Mouse (Mus musculus) olfactory bulb, adult 2 months (tissue): ENCODE results near the gene Mmp25.

Experiments
- CTCF ChIP-seq: fragments of 200-500 bp; IDR thresholded peaks from 2 replicates; pipeline ENCODE4 v1.5.1; 2012; ENCODE audit warnings: low read depth, mild to moderate bottlenecking, low read length, moderate library complexity; ENCODE audit not compliant: insufficient read depth
- POLR2A ChIP-seq: fragments of 200-500 bp; IDR thresholded peaks from 2 replicates; pipeline ENCODE4 v1.6.1; 2012; ENCODE audit warnings: mild to moderate bottlenecking, low read depth, low read length, moderate library complexity; ENCODE audit not compliant: insufficient read depth

DNA sequence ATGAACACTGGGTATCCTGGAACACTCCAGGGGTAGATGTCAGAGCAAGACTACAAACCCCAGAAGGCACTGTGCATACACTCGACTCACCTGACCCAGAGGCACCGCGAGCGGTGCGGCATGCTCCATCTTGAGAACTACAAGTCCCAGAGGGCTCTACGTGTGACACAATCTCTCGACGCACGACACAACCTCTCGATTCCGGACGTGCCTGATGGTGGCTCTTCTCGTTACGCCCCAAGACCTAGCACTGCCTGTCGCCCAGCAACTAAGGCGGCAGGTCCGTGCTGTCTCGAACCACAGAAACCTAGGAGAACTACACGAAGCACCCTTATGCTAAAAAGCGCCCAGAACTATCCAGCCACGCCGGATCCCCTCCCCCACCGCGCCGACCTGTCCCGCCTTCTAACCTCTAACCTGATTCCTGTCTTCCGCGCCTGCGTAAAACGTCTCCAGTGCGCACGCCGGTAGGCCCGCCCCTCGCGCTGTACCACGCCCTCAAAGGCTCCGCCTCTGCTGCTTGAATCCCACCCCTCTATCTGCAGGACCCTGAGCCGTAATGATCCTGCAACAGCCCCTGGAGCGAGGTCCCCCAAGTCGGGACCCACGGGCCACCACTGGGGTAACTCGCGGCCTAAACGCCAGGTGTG, 28.5 kb upstream of the Mmp25 start, which contains the start of the genes Hcfc1r1 and Thoc6:
- no peak for TF ChIP-seq CTCF
- TF ChIP-seq POLR2A: no peak
